Mouse (Mus musculus): ENCODE results near the gene Bbs12. TPM values are rescaled to one million over a fixed set of nuclear protein-coding genes. Genes with fewer than 3 reads are reported as not detected.

Bbs12 gene
- polyA plus RNA-seq, 1 experiment: 2.9 TPM

- H3K4me1 ChIP-seq (ENCODE audit: control insufficient read depth, insufficient read depth, low read length): no peaks in the 10 kb centered on the region; the same call in 1 of the 2 replicates
- TF ChIP-seq POLR2A (IDR thresholded peaks at IDR 0.05; ENCODE audit: borderline replicate concordance, control insufficient read depth, low read depth, low read length): no peak
- TF ChIP-seq CTCF (IDR thresholded peaks at IDR 0.05; ENCODE audit: control insufficient read depth, insufficient read depth, low read length): no peak
- H3K4me3 ChIP-seq (replicated peaks; ENCODE audit: control insufficient read depth, low read depth, low read length): no peak overlapping the region
- H3K27ac ChIP-seq (ENCODE audit: control insufficient read depth, insufficient read depth, low read depth, low read length, poor library complexity): no peak overlapping the region
- 88% methylated on average over 1 of the region's 1 CpGs for WGBS
These were observed 17.6 kb downstream of the Bbs12 start for GRCm38 (mm10) chr3:37329963-37330362.

DNA sequence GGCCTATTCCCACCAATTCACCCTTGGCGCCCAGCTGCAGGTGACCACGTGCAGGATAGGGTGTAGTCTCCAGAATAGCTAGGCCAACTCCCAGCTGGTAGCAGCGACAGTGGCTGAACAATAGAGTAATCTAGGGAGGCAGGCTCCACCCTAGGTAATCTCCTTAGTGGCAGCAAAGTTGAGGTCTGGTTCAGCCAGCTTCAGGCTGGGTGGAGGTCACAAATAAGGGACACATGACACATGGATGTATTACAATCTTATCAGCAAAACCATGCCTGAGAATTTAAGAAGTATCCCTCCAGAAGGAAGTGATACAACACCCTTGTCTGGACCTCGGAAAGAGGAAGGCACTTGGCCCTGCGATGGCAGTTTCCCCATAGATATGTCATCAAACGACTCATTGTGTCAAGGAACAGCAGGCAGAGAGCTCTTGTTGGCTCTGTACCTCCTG is 19.7 kb downstream of the Bbs12 start:
- TF ChIP-seq CTCF (IDR thresholded peaks at IDR 0.05; ENCODE audit: control insufficient read depth, insufficient read depth, low read length) (no peak), POLR2A (IDR thresholded peaks at IDR 0.05; ENCODE audit: borderline replicate concordance, control insufficient read depth, low read depth, low read length) (no peak)
- WGBS: 16% methylated on average over 6 of the region's 6 CpGs
- no peak overlapping the region for H3K4me3 ChIP-seq (replicated peaks; ENCODE audit: control insufficient read depth, low read depth, low read length)
- no peak overlapping the region for H3K27ac ChIP-seq (ENCODE audit: control insufficient read depth, insufficient read depth, low read depth, low read length, poor library complexity)
- H3K4me1 ChIP-seq (ENCODE audit: control insufficient read depth, insufficient read depth, low read length): no peaks in the 10 kb centered on the region; the same call in 1 of the 2 replicates

DNA sequence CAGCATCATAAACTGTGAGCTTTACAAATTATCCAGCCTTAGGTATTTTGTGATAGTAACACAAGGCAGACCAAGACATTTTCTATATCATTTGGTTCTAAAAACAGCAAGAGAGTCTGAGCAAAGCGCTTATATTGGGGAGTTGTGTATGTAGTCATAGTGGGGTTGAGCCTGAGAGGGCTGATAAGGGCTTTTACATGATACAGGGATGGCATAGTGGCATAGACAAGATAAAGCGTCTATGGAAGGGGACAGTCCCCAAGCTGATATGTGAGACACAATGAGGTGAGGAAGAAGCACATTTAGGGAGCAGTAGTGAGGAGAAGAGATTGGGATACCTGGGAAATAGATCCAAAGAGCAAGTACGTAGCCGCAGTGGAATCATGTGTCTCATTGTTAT is 21.7 kb downstream of the Bbs12 start:
- WGBS: 79% methylated on average over 4 of the region's 4 CpGs
- no peaks in the 10 kb centered on the region; the same call in 1 of the 2 replicates for H3K4me1 ChIP-seq (ENCODE audit: control insufficient read depth, insufficient read depth, low read length)
- TF ChIP-seq CTCF (IDR thresholded peaks at IDR 0.05; ENCODE audit: control insufficient read depth, insufficient read depth, low read length) (no peak), POLR2A (IDR thresholded peaks at IDR 0.05; ENCODE audit: borderline replicate concordance, control insufficient read depth, low read depth, low read length) (no peak)
- H3K27ac ChIP-seq (ENCODE audit: control insufficient read depth, insufficient read depth, low read depth, low read length, poor library complexity): no peak overlapping the region
- no peak overlapping the region for H3K4me3 ChIP-seq (replicated peaks; ENCODE audit: control insufficient read depth, low read depth, low read length)

- Histone ChIP-seq H3K27ac (ENCODE audit: control insufficient read depth, insufficient read depth, low read depth, low read length, poor library complexity) (no peak overlapping the region), H3K4me1 (ENCODE audit: control insufficient read depth, insufficient read depth, low read length) (no peaks in the 10 kb centered on the region), H3K4me3 (replicated peaks; ENCODE audit: control insufficient read depth, low read depth, low read length) (no peak overlapping the region)
- 68% methylated on average over 5 of the region's 5 CpGs for WGBS
- no peak for TF ChIP-seq POLR2A (IDR thresholded peaks at IDR 0.05; ENCODE audit: borderline replicate concordance, control insufficient read depth, low read depth, low read length)
- peak; percentile 66 for TF ChIP-seq CTCF (IDR thresholded peaks at IDR 0.05; ENCODE audit: control insufficient read depth, insufficient read depth, low read length)
These were observed 28.8 kb downstream of the Bbs12 start for GRCm38 (mm10) chr3:37341110-37341509.

- 83% methylated on average over 5 of the region's 5 CpGs for WGBS
- Histone ChIP-seq H3K27ac (ENCODE audit: control insufficient read depth, insufficient read depth, low read depth, low read length, poor library complexity) (no peak overlapping the region), H3K4me1 (ENCODE audit: control insufficient read depth, insufficient read depth, low read length) (no peaks in the 10 kb centered on the region), H3K4me3 (replicated peaks; ENCODE audit: control insufficient read depth, low read depth, low read length) (no peak overlapping the region)
- TF ChIP-seq CTCF (IDR thresholded peaks at IDR 0.05; ENCODE audit: control insufficient read depth, insufficient read depth, low read length): no peak
- no peak for TF ChIP-seq POLR2A (IDR thresholded peaks at IDR 0.05; ENCODE audit: borderline replicate concordance, control insufficient read depth, low read depth, low read length)
These were observed 30.5 kb downstream of the Bbs12 start for GRCm38 (mm10) chr3:37342811-37343210.

- WGBS: 35% methylated on average over 9 of the region's 9 CpGs
- no peak overlapping the region for H3K27ac ChIP-seq (ENCODE audit: control insufficient read depth, insufficient read depth, low read depth, low read length, poor library complexity)
- TF ChIP-seq CTCF (IDR thresholded peaks at IDR 0.05; ENCODE audit: control insufficient read depth, insufficient read depth, low read length): no peak
- TF ChIP-seq POLR2A (IDR thresholded peaks at IDR 0.05; ENCODE audit: borderline replicate concordance, control insufficient read depth, low read depth, low read length): no peak
- no peaks in the 10 kb centered on the region; the same call in 1 of the 2 replicates for H3K4me1 ChIP-seq (ENCODE audit: control insufficient read depth, insufficient read depth, low read length)
- no peak overlapping the region for H3K4me3 ChIP-seq (replicated peaks; ENCODE audit: control insufficient read depth, low read depth, low read length)
These were observed 35.3 kb downstream of the Bbs12 start for GRCm38 (mm10) chr3:37347671-37348070.

- TF ChIP-seq POLR2A (IDR thresholded peaks at IDR 0.05; ENCODE audit: borderline replicate concordance, control insufficient read depth, low read depth, low read length) (no peak), CTCF (IDR thresholded peaks at IDR 0.05; ENCODE audit: control insufficient read depth, insufficient read depth, low read length) (no peak)
- WGBS: 2% methylated on average over 71 of the region's 75 CpGs
- Histone ChIP-seq H3K27ac (ENCODE audit: control insufficient read depth, insufficient read depth, low read depth, low read length, poor library complexity) (no peak within 1 kb of the TSS), H3K4me3 (replicated peaks; ENCODE audit: control insufficient read depth, low read depth, low read length) (no peak within 1 kb of the TSS), H3K4me1 (ENCODE audit: control insufficient read depth, insufficient read depth, low read length) (no peaks in the 10 kb centered on the region; the same call in 1 of the 2 replicates)
These were observed 36.1 kb downstream of the Bbs12 start, which contains the start of gene Fgf2 for GRCm38 (mm10) chr3:37348221-37349165. TSS of gene Fgf2 (plus strand) at chr3:37348346.

DNA sequence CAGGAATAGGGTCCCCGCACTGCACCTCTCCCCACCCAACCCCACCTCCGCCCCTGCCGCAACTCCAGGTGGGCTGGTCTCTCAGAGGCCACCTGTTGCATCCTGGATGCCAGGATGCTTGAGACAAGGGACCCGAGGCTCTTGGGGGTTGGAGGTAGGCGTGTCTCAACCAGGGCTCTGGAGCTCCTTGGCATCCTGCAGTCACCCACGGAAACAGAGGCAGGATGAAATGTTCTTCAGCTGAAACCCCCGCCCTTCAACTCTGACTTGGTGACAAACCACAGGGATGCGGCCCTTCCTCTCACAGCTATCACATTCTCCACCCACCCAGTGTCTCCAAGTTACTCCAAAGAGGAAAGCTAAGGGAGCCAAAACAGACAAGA is 36.8 kb downstream of the Bbs12 start:
- TF ChIP-seq CTCF (IDR thresholded peaks at IDR 0.05; ENCODE audit: control insufficient read depth, insufficient read depth, low read length) (no peak), POLR2A (IDR thresholded peaks at IDR 0.05; ENCODE audit: borderline replicate concordance, control insufficient read depth, low read depth, low read length) (no peak)
- 20% methylated on average over 8 of the region's 8 CpGs for WGBS
- Histone ChIP-seq H3K27ac (ENCODE audit: control insufficient read depth, insufficient read depth, low read depth, low read length, poor library complexity) (no peak overlapping the region), H3K4me1 (ENCODE audit: control insufficient read depth, insufficient read depth, low read length) (no peaks in the 10 kb centered on the region; the same call in 1 of the 2 replicates), H3K4me3 (replicated peaks; ENCODE audit: control insufficient read depth, low read depth, low read length) (no peak overlapping the region)

Measured in bone marrow, adult 2 months (tissue).